Mouse (Mus musculus) left cerebral cortex, adult 2 months (tissue): ENCODE data around the gene Ugt1a7c. TPM values are rescaled to one million over a fixed set of nuclear protein-coding genes. Genes with fewer than 3 reads are reported as not detected.
A peak's percentile ranks its signal among the peaks of the same experiment; 100 is the strongest.
"Not testable (repeated sequence)": the region's sequence is repeated elsewhere in the genome, so short reads cannot be mapped to it uniquely, and the experiment has no call there.

Experiments
- DNase-seq, 2 experiments: peaks; one replicate each; pipeline ENCODE4 v3.0.0; 2021 to 2022; ENCODE audit warnings: low spot score in 2 of 2, mixed read lengths in 1 of 2; ENCODE audit errors: extremely low spot score in 1 of 2
- H3K27ac ChIP-seq: fragments of 200-600 bp; 2 replicates; pipeline ENCODE4 v1.8.1; 2022
- H3K4me3 ChIP-seq: fragments of 200-600 bp; 2 replicates; pipeline ENCODE4 v1.8.1; 2022
- CTCF ChIP-seq: fragments of 200-600 bp; IDR thresholded peaks from 2 replicates; pipeline ENCODE4 v1.8.1; 2022; ENCODE audit warnings: antibody characterized with exemption, mild to moderate bottlenecking, moderate library complexity
- intact Hi-C: fragments of 180-260 bp; cut with DNase I; formaldehyde crosslinking; loops from one replicate; pipeline ENCODE4 v1.15.1; 2025
- total RNA-seq, 2 experiments: library from RNA; stranded (reverse); gene quantifications; 2 replicates each; pipeline ENCODE4 v1.2.3; 2021

Gene Ugt1a7c
- total RNA-seq, 2 experiments from 2014 or later, result 0.54 to 0.82 TPM

DNA sequence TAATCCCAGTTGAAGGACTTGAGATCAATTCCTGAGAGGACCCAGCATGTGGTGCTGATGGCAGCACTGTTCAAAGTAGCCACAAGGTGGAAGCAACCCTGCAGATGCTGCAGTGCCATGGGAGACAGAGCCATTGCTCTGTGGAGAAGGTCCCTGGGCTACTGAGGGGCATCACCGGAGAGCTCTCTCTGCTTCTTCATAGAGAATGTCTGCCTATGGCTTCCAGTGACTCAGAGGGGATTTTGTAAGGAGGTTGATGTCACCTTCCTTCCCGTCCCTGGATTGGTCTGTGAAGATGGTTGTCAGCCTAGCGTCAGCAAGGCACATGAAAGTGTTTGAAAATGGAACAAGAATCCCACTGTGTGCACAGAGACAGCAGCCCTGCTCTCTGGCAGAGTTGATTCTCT, 589 bp upstream of the Ugt1a7c start:
- H3K27ac ChIP-seq, H3K4me3 ChIP-seq, DNase-seq, intact Hi-C loops: not testable (repeated sequence)
- TF ChIP-seq CTCF, result peak; percentile 21

DNA sequence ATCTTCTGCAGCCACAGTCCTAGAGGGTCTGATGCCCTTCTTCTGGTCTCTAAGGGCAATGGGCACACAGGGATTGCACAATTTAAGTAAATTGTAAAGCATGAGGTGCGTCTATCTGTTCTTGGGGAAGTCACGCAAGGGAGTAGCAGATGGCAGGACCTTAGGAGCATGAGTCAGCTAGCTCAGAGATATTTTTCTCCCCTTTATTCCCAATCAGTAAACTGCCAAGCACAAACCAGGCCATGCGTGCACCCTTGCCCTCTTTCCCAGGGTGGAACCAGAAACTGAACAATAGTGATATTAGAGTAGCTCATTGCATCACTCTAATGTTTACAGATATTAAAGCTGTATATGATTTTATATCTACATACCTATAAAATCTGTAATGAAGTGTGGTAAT, 3.7 kb downstream of the Ugt1a7c start:
- H3K4me3 ChIP-seq, DNase-seq, intact Hi-C loops, H3K27ac ChIP-seq: not testable (repeated sequence)

DNA sequence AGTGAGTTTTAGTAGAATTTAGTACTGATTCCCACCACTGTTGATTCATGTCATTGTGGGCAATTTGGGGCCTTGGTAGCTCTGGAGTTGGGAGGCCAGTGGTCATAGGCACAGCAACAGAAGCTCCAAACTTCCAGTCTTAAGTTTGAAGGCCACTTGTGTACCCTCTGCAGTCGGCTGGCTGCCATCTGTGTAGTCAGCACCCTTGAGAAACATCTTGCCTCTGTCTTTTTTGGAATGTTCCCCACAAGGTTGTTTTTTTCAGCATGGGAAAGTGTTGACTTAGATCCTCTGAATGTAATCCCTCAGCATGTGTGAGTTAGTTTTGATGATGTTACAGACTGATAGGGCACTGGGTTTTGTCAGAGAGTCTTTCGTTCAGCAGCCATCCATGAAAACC, 4.8 kb downstream of the Ugt1a7c start:
- DNase-seq, H3K4me3 ChIP-seq, intact Hi-C loops, H3K27ac ChIP-seq: not testable (repeated sequence)

DNA sequence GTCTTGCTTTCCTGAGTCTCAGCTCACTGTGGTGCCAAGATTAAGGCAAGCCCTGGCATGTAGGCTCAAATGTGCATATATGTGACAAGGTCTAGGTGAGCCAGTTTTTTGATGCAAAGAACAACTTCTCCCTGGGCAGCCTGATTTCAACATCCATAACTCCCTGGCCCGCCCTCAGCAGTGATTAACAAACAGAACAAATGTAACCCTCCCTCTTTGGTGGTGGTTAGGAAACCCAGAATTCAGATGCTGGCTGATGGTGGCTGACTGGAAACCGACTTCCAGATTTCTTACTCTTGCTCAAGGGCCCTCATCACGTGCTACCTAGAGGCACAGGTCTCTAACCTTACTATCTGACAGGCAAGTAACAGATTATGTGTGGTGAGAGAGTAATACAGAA, 8.2 kb downstream of the Ugt1a7c start, which contains the start of gene Ugt1a6b:
Gene Ugt1a6b (plus strand): TSS at position 234 of the 400 bp plus-strand sequence.
- H3K27ac ChIP-seq, H3K4me3 ChIP-seq, DNase-seq, intact Hi-C loops: not testable (repeated sequence)

DNA sequence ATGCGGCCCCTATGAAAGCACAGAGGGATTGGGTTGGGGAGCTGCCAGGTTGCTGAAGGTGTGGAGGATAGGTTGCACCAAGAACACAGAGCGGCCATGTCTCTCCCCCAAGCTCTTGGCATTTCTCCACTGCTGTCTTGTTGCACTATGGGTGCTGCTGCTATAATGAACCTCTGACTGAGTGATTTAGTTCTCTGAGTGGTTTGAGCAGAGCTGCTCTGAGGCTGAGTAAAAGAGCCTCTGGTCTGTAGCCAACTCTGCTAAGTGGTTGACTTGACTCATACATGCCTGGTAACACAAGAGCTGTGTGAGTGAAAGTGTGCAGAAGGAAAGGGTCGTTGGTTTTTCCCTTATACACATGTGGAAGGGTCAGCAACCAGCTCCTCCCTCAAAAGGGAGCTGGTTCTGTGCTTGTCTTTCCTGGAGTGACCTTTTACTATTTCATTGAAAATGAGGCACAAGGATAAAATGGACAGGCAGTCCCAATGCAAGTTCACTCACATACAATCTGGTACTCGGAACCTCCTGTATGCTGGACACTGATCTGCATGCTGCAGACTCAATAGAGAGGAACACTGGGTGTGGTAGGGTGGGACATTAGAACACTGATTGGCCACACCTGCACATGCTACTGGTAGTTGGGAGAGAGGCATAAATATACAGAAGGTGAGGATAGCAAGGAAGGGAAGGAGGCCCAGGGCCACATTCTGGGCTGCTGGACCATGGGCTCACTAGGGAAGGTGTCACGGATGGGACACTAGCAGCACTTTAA, 9.0 kb downstream of the Ugt1a7c start:
- DNase-seq, H3K4me3 ChIP-seq, intact Hi-C loops, H3K27ac ChIP-seq: not testable (repeated sequence)

DNA sequence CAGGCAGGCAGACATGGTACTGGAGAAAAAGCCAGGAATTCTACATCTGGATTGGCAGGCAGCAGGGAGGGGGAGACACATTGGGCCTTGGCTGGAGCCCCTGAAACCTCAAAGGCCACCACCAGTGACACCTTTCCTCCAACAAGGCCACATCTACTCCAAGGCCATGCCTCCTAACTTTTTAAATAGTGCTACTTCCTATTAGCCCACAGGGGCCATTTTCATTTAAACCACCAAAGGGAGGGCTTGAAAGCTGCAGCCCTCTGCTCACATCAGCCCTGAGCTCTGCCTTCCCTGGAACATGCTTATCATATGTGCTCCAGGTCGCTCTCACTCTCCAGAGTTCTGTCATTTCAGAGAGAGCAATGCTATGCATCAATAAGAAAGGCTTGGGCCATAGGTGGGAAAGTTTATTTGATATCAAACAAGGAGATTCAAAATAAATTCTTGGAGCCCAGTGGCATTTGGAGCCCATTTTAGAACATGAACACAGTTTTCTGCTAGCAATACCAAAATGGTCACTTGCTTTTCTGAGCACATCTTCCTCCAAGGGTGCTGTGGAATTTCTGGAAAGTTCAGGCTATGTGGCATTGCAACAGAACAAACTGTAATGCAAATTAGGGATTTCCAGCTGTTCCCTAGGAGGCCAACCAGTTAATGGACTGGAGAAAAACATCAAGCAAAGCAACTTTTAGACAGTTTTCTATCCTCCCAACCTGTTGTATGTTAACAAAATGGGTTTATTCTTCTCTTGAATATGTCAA, 10.0 kb downstream of the Ugt1a7c start:
- intact Hi-C loops, result no loop called here
- TF ChIP-seq CTCF, result no peak

DNA sequence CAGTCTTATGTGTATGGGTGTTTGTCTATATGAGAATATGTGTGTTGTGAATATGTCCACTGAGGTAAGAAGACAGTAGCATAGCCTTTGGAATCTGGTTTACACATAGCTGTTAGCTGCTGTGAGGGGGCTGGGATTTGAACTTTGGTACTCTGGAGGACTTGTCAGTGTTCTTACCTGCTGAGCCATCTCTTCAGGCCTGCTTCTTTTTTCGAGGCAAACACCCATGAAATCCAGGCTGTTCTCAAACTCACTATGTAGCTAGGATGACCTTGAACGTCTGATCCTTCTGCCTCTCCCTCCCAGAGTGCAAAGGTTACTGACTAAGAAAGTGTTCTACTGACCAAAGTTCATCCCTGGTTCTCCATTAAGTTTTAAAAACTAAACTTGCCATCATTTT, 10.8 kb downstream of the Ugt1a7c start:
- intact Hi-C loops, result no loop called here
- TF ChIP-seq CTCF, result no peak
- H3K27ac ChIP-seq, result no peak overlapping the region
- DNase-seq, result no peak
- no peak overlapping the region for H3K4me3 ChIP-seq

More for the DNA sequence above, 10.0 kb downstream of the Ugt1a7c start:
- H3K27ac ChIP-seq, result no peak overlapping the region
- no peak overlapping the region for H3K4me3 ChIP-seq
- DNase-seq, result no peak

DNA sequence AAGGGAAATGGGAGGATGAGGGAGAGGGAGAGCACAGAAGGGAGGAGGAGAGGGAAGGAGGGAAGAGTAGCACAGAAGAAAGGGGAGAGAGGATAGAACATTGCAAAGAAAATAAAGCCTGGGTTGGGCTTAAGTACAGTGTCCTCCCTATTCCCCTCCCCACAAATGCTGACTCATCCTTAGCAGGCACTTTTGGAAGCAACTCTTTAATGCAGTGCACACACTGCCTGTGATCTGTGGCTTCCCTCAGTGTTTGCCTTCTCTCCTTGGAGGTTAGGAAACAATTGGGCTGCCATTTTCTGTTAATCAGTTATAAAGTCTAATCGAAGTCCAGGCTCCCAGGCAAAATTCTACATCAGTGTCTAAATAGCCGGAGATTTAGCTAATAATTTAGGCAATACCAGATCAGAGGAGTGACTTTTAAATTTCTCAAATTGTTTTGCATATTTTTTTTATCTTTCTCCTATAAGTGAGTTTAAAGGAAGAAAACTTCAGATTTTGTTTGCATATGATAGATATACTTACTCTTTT, 14.2 kb downstream of the Ugt1a7c start:
- DNase-seq, intact Hi-C loops, H3K4me3 ChIP-seq, H3K27ac ChIP-seq: not testable (repeated sequence)

DNA sequence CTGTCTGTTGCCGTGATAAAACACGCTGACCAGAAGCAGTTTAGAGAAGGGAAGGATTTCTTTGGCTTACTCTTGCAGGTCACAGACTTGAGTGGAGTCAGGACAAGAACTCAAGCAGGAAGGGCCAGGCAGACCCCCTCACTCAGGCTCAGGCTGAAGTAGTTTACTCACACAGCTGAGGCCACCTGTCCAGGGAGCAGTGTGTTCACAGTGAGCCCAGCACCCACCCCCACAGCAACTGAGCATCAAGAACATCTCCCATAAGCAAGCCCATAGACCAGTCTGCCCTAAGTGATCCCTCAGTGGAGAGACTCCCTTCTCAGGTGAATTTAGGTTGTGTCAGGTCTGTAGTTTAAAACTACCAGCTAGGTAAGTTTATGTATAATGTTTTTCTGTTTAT, 14.7 kb downstream of the Ugt1a7c start:
- not testable (repeated sequence) for H3K27ac ChIP-seq, H3K4me3 ChIP-seq, DNase-seq
- intact Hi-C loops, result loop anchor here (10.0 kb wide), 1 partner anchor 95 kb away; no protein-coding TSS in a partner anchor

DNA sequence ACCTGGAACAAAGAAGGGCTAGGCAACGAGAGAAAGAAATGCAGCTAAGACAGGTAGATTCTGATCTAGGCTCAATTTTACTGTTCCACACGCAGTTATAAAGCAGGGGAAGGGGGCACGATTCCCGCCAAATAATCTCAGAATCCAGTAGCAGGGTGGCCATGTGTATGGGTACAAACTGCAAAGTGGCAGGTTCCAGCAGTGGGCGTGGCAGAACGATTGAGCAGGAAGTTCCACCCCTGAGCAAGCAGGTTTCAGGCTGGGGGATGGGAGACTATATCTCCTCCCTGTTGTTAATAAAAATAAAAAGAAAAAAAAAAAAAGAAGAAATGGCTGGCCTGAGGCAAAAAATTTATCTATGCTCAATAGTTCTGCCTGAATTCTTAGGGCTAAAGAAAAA, 17.9 kb downstream of the Ugt1a7c start:
- intact Hi-C loops, result loop anchor here (10.0 kb wide), 1 partner anchor 98 kb away; no protein-coding TSS in a partner anchor
- not testable (repeated sequence) for DNase-seq

DNA sequence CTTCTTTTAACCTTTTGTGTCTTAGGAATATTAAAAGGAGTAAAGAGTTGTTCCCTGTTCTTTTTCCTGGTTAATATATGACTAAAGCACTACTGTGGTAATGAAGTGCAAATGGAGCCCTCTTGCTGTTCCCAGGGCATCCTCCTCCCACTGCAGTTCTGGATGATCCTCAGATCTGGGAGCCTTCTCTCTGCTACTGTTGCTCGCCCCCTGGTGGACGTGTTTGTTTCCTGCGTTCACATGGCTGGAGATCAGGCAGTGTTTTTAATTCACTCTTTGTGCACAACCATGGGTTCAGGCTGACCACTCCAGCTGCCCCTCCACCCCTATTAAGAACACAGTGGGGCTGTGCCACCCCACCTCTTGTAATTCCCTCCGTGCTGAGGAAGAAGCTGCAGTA, 25.7 kb downstream of the Ugt1a7c start:
- TF ChIP-seq CTCF, result peak; percentile 19
- H3K27ac ChIP-seq, DNase-seq, H3K4me3 ChIP-seq, intact Hi-C loops: not testable (repeated sequence)

More for the DNA sequence above, 17.9 kb downstream of the Ugt1a7c start:
- not testable (repeated sequence) for H3K4me3 ChIP-seq, H3K27ac ChIP-seq

DNA sequence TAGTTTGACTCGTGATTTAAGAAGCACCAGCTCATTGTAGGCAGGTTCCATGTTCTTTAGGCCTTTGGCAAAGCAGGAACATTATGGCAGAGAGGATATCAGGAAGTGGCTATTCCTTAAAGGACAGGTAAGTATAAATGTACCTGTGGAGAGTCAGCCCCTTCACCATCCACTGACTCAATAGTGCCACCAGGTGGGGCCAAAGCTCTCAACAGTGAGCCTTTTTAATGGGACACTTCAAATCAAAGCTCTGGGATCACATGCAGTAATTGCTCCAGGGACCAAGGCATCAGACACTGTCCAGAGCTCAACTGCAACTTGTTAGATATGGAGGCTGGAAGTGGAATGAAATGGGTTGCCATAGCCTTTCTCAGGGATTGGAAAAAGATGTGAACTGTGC, 26.7 kb downstream of the Ugt1a7c start:
- intact Hi-C loops, result not testable (repeated sequence)

More for the DNA sequence above, 26.7 kb downstream of the Ugt1a7c start:
- not testable (repeated sequence) for H3K27ac ChIP-seq, H3K4me3 ChIP-seq, DNase-seq
- TF ChIP-seq CTCF, result peak; percentile 20
